Mouse (Mus musculus): Measurements from ENCODE around the gene Mcf2l. TPM values are rescaled to one million over a fixed set of nuclear protein-coding genes. Genes with fewer than 3 reads are reported as not detected.

The Mcf2l gene
- total RNA-seq, 1 experiment from 2014 or later, result 26.9 TPM

DNA sequence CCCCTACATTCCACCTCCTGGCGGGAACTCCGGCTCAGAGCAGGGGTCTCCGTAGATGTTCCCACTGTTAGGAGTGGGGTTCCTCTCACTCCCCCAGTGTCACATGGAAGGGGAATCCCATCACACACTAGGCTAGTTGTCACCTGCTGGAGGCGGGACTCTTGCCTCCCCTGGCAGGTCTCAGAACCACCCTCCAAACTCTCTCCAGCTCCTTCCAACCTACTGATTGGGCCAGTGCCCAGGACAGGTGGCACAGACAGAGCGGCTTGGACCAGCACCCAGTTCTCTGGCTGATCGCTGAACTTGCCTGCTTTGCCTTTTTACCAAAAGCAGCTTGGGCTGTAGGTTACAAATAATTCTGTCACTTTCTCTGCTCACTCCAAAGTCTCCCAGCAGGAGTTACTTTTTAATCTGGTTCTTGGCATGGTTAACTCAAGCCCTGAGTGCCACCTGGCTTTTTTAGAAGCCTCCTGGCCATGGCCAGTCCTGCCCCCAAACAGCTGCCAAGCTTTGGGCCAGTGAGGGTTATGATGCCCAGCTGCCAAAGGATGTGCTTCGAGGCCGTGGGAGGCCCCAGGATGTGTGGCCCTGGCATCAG lies 687 bp downstream of the Mcf2l start:
- DNase-seq, result peak; percentile 20

GRCm38 (mm10) chr8:12874971-12875370 lies 1.4 kb downstream of the Mcf2l start:
- DNase-seq, result no peak

DNA sequence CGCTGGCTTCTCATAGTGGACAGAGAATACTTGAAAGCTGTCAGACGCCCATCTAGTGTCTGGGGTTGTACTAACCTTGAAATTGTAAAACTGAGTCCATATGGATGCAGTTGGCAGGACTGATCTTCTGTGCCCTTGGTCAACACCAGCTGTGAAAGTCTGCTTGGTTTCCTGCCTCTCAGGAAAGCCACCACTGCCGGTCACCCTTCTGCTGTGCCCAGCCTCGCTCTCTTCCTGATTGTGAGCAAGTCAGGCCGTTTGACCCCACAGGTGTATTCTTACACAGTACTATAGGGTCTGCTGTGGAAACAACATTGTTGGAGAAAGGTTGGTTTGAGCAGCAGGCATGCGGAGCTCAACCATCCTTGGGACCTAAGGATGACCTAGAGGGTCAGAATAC lies 3.5 kb downstream of the Mcf2l start:
- DNase-seq, result no peak

- DNase-seq, result no peak
Measured at GRCm38 (mm10) chr8:12880163-12880562, 6.6 kb downstream of the Mcf2l start.

DNA sequence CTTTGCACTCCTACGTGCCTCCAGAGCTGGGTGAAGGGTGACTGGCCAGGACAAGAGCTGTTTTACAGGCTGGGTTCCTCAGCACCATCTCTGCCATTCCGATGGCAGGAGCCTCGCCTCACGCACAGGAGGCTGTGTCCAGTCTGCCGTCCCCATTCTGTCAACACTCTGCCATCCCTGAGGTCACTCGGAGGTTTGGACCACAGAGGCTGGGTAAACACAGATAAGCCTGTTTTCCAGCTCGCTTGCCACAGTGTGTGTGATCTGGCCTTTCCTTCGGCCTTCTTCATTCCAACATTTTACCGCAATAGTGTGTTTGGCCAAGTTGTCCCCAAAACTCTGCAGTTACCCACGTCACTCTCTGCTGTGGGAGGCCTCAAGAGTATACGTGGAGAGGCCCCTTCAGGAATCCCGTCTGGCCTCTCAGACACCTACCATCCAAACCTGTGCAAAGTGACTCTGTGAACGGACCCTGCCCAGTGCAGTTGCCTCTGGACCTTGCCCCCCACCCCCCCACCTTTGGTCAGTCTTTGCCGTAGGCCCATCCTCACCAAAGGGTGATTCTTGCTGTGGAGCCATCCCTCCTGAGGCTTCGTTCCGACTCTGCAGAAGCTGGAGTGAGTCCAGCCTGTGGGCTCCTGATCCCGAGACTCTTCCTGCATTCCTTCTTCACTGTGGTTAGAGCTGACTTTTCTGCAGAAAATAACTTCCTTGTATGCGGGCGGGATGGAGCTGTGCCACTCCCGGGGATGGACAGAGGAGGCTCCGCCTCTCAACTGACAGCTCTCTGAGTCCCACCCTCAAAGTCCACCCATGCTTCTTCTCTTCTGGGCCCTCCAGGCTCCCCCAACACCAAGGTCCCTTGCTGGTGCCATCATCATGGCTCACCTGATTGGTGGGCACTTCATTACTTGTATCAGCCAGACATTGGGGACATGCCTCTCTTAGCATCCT lies 9.7 kb downstream of the Mcf2l start:
- no peak for DNase-seq

DNA sequence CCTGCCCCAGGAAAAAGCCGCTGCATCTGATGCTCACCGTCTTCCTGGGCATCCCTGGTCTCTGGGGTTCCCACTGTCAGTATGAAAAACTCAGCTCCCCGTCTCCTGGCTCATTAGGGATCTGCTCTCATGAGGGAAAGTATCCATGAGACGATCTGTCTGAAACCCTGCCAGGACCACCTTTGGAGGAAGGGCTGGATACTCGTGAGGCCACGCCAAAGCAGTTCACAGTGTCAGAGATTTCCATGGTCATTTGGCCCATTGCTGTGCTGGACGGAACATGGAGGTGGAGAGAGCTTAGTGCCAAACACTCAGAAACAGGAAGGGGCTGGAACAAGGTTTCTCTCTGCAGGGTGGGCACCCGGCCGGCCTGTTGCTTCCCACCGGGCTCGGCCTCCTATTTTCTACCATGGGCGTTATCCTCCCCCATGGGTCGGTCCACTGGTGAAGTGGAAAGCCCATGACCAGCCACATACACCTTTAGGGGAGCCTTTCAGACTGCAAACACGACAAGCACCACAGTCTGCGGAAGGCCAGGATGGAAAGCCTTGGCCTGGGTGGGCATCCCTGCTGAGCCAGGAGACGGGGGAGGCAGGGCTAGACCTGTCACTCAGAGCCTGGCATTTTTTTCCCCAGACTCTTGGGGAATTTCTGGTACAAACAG lies 14.3 kb downstream of the Mcf2l start:
- no peak for DNase-seq

- no peak for DNase-seq
Measured at GRCm38 (mm10) chr8:12889046-12889598, 15.5 kb downstream of the Mcf2l start.

DNA sequence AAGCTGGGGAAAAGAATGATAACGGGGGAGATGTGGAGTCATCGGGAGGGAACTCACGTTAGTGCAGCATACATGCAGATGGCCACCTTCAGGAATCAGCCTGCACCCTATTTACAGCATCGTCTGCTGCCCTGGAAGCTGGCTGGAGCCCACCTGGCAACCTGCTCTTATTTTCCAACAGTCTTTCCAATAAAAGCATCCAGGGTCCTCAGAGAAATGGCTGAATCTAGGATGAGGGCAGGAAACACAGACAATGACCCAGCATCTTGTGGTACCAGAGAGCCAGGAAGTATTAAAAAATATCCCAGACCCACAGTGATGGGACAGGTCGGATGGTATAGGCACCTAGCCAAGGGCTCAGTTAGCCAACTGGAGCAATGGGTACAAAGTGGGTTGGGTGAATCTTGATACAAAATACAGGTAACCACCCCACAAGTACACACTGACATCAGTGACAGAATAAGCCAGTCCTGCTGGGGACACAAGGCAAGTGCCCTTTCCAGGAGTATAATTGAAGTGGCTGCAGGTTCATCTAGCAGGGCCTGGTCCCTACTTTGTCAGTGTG lies 19.4 kb downstream of the Mcf2l start:
- DNase-seq, result no peak

- no peak for DNase-seq
Measured at GRCm38 (mm10) chr8:12893797-12894578, 20.4 kb downstream of the Mcf2l start.

DNA sequence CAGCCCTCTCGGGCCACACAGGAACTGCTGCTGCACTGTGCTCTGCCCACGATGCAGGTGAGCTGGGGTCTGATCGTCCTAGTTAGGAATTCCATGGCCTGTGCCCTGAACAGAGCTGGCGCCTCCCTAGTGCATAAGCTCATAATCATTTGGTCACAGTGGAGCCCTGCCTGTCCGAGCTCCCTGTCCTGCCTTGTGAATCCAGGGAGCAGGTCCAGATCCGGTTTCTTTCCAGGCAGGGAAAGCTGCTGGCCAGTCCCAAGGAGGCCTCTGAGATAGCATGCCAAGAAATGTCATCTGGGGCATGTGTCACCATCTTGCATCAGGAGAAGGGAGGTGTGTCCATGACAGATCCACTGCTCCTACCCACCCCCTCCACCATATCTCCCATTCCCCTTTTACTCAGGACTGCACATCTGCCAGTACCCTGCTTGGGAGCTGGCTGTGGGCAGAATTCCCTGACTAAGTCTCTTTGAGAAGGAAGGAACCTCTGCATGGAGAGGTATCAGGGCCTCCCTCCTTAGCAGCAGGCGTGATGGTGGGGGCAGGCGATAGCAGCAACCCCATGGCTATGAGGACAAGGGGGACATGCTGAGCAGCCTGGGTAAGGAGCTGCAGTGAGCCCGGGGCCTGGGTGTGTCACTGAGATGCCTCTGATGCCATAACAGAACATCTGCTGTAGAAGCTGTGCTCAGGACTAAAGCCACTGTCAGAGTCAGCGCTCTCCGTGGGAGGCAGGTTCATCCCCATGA lies 21.4 kb downstream of the Mcf2l start:
- DNase-seq, result no peak

DNA sequence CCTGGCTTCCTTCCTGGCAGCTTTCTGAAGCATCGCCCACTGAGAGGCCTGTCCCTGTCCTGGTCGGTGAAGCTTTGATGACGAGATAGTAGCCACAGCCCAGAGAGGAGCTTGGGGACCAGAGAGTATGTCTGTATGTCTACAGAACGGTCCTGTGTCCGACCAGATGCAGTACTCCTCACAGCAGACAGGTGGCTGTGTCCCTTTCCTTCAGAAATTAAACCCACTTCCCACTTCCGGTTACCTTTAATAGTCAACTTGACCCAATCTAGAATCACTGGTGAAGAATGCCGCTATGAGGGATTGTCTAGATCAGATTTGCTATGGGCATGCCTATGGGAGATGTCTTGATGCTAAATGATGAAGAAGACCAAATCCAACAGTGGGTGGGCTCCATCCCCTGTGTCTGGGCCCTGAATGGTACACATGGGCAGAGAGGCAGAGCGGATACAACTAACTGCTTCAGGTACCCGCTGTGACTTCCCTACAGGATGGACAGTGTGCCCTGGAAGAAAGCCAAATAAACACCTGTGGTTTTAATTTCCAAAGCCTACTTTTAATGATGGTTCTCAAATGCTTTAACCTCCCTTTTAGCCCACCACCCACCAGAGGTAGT lies 22.0 kb downstream of the Mcf2l start:
- DNase-seq, result no peak

DNA sequence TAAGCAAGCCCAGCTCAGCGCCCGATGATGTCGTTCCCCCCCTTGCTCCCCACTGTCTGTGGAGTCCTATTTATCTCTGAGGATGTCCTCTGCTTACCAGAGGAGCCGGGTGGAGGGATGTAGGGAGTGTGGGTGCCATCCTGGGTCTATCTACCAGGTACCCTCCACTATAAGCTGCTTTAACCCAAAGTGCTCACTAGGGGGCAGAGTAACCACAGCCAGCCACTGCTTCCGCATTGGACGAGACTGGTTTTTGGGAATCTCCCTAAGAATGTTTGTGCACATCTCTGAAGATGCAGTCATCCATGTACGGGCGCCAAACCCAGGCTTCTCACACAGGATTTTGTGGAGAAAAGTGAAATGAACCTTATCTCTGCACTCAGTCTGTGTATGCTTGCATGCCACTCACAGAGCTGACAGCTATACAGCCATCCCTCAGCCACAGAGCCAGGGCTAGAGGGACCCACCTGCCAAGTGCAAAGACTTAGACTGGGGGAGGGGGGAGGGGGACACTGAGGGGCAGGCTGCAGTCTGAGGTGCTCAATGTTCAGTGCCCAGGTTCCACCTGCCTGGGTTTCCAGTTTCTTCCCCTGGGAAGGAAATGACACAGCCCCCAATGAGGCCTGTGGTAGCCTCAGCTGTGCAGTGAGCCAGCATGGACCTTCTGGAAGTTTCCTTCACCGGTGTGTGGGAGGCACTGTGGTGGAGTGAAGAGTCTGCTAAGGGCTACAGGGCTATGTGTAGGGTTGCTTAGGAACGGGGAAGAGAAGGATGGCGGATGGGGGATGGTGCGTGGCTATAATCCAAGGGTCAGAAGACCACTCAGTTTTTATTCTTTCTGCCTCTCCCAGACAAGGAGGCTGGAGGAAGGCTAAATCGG lies 23.1 kb downstream of the Mcf2l start:
- DNase-seq, result peak; percentile 37

DNA sequence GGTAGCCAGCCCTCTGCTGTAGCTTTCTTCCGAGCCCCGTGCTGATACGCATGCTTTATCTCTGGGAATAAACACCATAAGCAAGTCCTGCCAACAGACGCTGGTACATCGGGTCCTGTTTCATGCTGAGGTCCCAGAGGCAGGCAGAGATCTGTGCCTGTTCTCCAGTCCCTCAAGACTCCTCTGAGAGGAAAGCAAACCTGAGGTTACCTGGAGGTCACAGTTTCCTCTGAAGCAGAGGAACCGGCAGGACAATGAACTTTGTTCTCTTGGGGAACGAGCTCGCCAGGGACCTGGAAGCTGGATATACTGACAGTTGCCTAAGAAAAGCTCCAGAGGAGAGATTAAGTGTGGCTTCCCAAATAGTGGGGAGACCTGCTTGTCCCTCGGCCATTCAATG lies 24.2 kb downstream of the Mcf2l start:
- no peak for DNase-seq

GRCm38 (mm10) chr8:12903790-12904415 lies 30.3 kb downstream of the Mcf2l start:
- DNase-seq, result no peak

DNA sequence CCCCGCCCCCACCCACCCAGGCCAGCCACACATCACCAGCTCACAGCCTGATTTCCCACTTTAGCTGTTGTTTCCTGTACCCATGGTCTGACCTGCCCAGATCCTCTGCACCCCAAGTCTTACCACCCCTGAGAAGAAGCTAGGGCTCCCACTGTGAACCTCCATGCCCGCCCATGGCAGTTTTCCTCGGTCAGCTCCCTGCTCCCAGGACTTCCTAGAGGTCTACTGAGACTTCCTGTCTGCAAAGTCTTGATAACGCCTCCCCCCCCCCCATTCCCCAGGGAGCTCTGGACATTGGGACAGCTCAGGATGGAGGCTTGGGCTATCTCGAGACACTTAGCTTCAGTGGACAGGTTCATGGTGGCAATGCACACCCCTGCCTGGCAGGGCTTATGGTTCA lies 31.5 kb downstream of the Mcf2l start:
- no peak for DNase-seq

DNA sequence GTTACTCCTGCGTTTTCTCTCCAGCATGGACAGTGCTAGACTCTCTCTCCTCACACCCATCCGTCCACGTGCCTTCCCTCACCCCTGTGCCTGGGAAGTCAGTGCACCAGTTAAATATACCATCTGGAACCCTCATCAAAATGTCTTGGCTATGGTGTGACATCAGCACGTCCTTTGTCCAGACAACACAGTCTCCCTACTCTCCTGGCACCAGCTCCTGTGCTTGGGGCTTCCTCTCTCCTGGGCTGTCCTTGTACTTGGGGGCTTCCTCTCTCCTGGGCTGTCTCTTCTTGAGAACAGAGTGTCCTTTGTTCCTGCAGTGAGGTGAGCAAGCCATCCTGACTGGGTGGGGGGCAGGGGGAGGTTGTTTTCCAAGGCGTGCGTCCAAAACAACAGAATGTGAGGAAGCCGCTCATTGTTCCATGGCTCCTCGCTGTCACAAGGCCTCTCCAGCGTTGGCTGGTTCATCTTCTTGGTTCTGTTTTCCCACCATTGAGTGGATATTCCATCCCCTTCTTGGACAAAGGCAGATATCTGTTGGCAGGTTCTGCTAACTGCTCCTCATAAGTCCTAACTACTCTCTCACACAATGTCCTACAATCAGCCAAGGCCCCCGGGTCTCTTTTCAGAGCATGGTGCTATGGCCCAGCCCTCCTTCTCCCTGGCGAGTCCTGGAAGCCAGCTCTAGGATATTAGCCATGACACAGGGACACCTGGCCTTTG lies 32.2 kb downstream of the Mcf2l start:
- no peak for DNase-seq

- DNase-seq, result no peak
Measured at GRCm38 (mm10) chr8:12906597-12906996, 33.0 kb downstream of the Mcf2l start.

DNA sequence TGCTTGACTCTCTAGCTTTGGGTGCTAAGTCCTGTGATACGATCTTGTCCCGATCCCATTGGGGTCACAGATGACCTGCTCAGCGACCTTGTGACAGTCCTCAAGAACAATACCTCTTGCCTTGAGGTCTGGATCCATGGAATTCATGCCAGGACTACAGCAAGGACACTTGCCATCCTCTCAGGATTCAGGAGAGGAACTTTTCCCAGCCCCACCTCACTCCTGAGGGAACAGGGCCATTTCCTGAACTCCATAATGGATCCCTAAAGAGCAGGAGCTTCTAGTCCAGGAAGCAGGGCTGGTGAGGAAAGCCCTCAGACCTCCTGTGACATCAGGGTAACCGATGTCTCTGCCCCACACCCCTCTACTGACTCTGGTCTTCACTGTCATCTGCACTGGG lies 34.1 kb downstream of the Mcf2l start:
- DNase-seq, result no peak
